In the genomic region with DNA sequence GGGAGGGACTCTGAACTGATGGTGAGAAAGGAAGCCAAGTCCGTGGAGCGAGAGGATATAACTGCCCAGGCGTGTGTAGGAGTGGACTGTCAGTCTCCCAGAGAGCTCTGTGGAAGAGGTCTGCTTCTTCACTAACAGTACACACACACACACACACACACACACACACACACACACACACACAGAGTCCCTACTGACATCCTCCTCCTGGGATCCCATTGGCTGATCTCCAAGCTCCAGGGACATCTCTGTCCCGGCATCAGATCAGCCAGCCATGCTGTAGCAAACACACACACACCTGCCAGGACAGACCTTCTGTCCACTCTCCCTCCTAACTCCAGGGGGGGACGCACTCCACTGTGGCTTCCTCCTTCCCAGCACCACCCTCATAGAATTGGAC, we compare ENCODE assay signal across 11 mouse cellular contexts.
DNase-seq lines count a peak whose midpoint lies in the region; ATAC-seq and TF ChIP-seq lines count a peak whose summit lies in the region.
"Had no signal": no experiment of that assay in that cellular context is flagged by ENCODE, and none has a peak within 500 bp of the region (broad histone marks: within the 10 kb centered on the region; RNA-seq: fewer than 3 reads in every experiment).

No protein-coding gene starts in this region.

- DNase-seq in lung, embryonic 14.5 days = no peak
- no peak for DNase-seq in lung, postnatal 14 days
- DNase-seq in cerebellum, postnatal 14 days = peak; percentile 65 to 66
- DNase-seq in forebrain, embryonic 14.5 days (ENCODE audit: low spot score) = no peak
- DNase-seq in ovary, adult 18-20 months (ENCODE audit: low spot score) = no peak

- TF ChIP-seq CTCF in lung, embryonic 14.5 days (IDR thresholded peaks at IDR 0.05; ENCODE audit: low read depth) = no peak

- H3K27me3 ChIP-seq in lung, embryonic 14.5 days (ENCODE audit: insufficient read depth, low read length) = no peaks in the 10 kb centered on the region
- H3K27me3 ChIP-seq in forebrain, embryonic 14.5 days (replicated peaks; ENCODE audit: control insufficient read depth, insufficient read depth, low read length) = no peaks in the 10 kb centered on the region
- H3K27me3 ChIP-seq in midbrain, embryonic 13.5 days = peaks cover 48% of the 10 kb centered on the region
- H3K27me3 ChIP-seq: limb, embryonic 15.5 days had no signal

- no peak overlapping the region for H3K9ac ChIP-seq in lung, embryonic 14.5 days
- H3K9ac ChIP-seq in forebrain, embryonic 14.5 days (ENCODE audit: low read length) = no peak overlapping the region
- no peak overlapping the region for H3K9ac ChIP-seq in midbrain, embryonic 13.5 days (replicated peaks)
- H3K9ac ChIP-seq: limb, embryonic 15.5 days had no signal

- ATAC-seq in lung, embryonic 14.5 days (ENCODE audit: insufficient read depth) = 0 out of 2 replicates have a peak, but pooled peaks have one; percentile 9
- no peak for ATAC-seq in forebrain, embryonic 14.5 days
- no peak for ATAC-seq in midbrain, embryonic 13.5 days
- no peak for ATAC-seq in CD4-positive, CD25-positive, alpha-beta regulatory T cell, adult 4 months
- ATAC-seq: intestine, postnatal 0 days had no signal

- no peaks in the 10 kb centered on the region for H3K9me3 ChIP-seq in lung, embryonic 14.5 days (ENCODE audit: low read depth, low read length)
- no peaks in the 10 kb centered on the region for H3K9me3 ChIP-seq in forebrain, embryonic 14.5 days (replicated peaks; ENCODE audit: control insufficient read depth, low read length)
- H3K9me3 ChIP-seq in midbrain, embryonic 13.5 days = no peaks in the 10 kb centered on the region
- H3K9me3 ChIP-seq: limb, embryonic 15.5 days had no signal

- no peaks in the 10 kb centered on the region; the same call in 1 of the 2 replicates for H3K4me1 ChIP-seq in lung, embryonic 14.5 days (ENCODE audit: insufficient read depth)
- H3K4me1 ChIP-seq in forebrain, embryonic 14.5 days (ENCODE audit: control insufficient read depth, insufficient read depth, low read length) = peaks cover 52% of the 10 kb centered on the region
- H3K4me1 ChIP-seq in midbrain, embryonic 13.5 days (replicated peaks) = peaks cover 63% of the 10 kb centered on the region

- H3K4me3 ChIP-seq in lung, embryonic 14.5 days (ENCODE audit: low read depth, low read length) = no peak overlapping the region
- no peak overlapping the region for H3K4me3 ChIP-seq in forebrain, embryonic 14.5 days (ENCODE audit: low read depth, low read length)
- no peak overlapping the region for H3K4me3 ChIP-seq in midbrain, embryonic 13.5 days (replicated peaks)
- H3K4me3 ChIP-seq: limb, embryonic 15.5 days had no signal

- H3K4me2 ChIP-seq in lung, embryonic 14.5 days = no peak overlapping the region
- H3K4me2 ChIP-seq in forebrain, embryonic 14.5 days (ENCODE audit: low read length) = 0 out of 2 replicates have a peak overlapping the region, but pooled peaks have one; percentile 5
- H3K4me2 ChIP-seq in midbrain, embryonic 13.5 days (replicated peaks) = no peak overlapping the region
- H3K4me2 ChIP-seq: limb, embryonic 15.5 days had no signal

- H3K36me3 ChIP-seq in lung, embryonic 14.5 days (ENCODE audit: insufficient read depth) = no peaks in the 10 kb centered on the region
- no peaks in the 10 kb centered on the region for H3K36me3 ChIP-seq in forebrain, embryonic 14.5 days (ENCODE audit: control insufficient read depth, insufficient read depth, low read length)
- H3K36me3 ChIP-seq in midbrain, embryonic 13.5 days = no peaks in the 10 kb centered on the region
- H3K36me3 ChIP-seq: G1E; limb, embryonic 15.5 days had no signal

- WGBS in lung, embryonic 14.5 days = 40% methylated on average over 5 of the region's 5 CpGs
- WGBS in forebrain, embryonic 14.5 days = 47% methylated on average over 5 of the region's 5 CpGs
- 60% methylated on average over 5 of the region's 5 CpGs for WGBS in midbrain, embryonic 13.5 days

- H3K27ac ChIP-seq in lung, embryonic 14.5 days (ENCODE audit: low read depth) = peak overlapping the region; percentile 67
- H3K27ac ChIP-seq in forebrain, embryonic 14.5 days (ENCODE audit: low read depth, low read length) = peak overlapping the region; percentile 52
- peak overlapping the region; percentile 67 for H3K27ac ChIP-seq in midbrain, embryonic 13.5 days
- H3K27ac ChIP-seq: limb, embryonic 15.5 days; macrophage had no signal

Comparison
In these comparisons a context has a peak if more than half of its experiments do, and no peak if none do; other contexts are left out.
1. DNase-seq: peak in cerebellum, postnatal 14 days (2 of 2); none in lung, embryonic 14.5 days (single experiment), lung, postnatal 14 days (single experiment), forebrain, embryonic 14.5 days (single experiment) and ovary, adult 18-20 months (single experiment).
2. Peak in every context shown above with its lines, with median percentiles within 50 percentile points of each other: H3K27ac ChIP-seq.